Mouse (Mus musculus) hindbrain, embryonic 12.5 days (tissue): ENCODE results near the gene Klhl29. TPM values are rescaled to one million over a fixed set of nuclear protein-coding genes. Genes with fewer than 3 reads are reported as not detected.

Source experiments
- ATAC-seq: fragments of 200-750 bp; cut with Nextera tagmentation; 2 replicates; pipeline ENCODE4 v1.8.0; 2017; ENCODE audit warnings: moderate TSS enrichment; ENCODE audit not compliant: low FRiP score
- H3K27ac ChIP-seq: fragments of 300-500 bp; sonication (generic); 2 replicates; pipeline ENCODE4 v1.5.1; 2016; ENCODE audit warnings: mild to moderate bottlenecking
- H3K27me3 ChIP-seq: fragments of 300-500 bp; sonication (generic); 2 replicates; pipeline ENCODE4 v1.6.1; 2016; ENCODE audit warnings: mild to moderate bottlenecking
- H3K36me3 ChIP-seq: fragments of 300-500 bp; sonication (generic); 2 replicates; pipeline ENCODE4 v1.6.1; 2016; ENCODE audit warnings: mild to moderate bottlenecking
- H3K4me1 ChIP-seq: fragments of 300-500 bp; sonication (generic); 2 replicates; pipeline ENCODE4 v1.6.1; 2016
- H3K4me2 ChIP-seq: fragments of 300-500 bp; sonication (generic); replicated peaks from 2 replicates; pipeline ENCODE4 v1.6.1; 2016; ENCODE audit warnings: mild to moderate bottlenecking
- H3K4me3 ChIP-seq: fragments of 300-500 bp; sonication (generic); 2 replicates; pipeline ENCODE4 v1.5.1; 2016; ENCODE audit warnings: mild to moderate bottlenecking
- H3K9ac ChIP-seq: fragments of 300-500 bp; sonication (generic); 2 replicates; pipeline ENCODE4 v1.6.1; 2016; ENCODE audit warnings: mild to moderate bottlenecking, moderate library complexity
- H3K9me3 ChIP-seq: fragments of 300-500 bp; sonication (generic); replicated peaks from 2 replicates; pipeline ENCODE4 v1.6.1; 2016; ENCODE audit warnings: mild to moderate bottlenecking
- WGBS: fragments of 180-500 bp; shearing (Covaris S2); methylation state at CpG from one replicate; pipeline ENCODE4 v1.1.7; 2016; 5-methylcytosine and 5-hydroxymethylcytosine counted together
- polyA plus RNA-seq: library from polyadenylated mRNA; unstranded; fragments of >200 nt; fragmentation: Nextera tagmentation; extraction: Ambion mirVana; gene quantifications from 2 replicates; pipeline ENCODE4 v1.2.1, GENCODE M21; 2016

Klhl29 gene
- polyA plus RNA-seq, 1 experiment from 2014 or later, result 4.2 TPM

DNA sequence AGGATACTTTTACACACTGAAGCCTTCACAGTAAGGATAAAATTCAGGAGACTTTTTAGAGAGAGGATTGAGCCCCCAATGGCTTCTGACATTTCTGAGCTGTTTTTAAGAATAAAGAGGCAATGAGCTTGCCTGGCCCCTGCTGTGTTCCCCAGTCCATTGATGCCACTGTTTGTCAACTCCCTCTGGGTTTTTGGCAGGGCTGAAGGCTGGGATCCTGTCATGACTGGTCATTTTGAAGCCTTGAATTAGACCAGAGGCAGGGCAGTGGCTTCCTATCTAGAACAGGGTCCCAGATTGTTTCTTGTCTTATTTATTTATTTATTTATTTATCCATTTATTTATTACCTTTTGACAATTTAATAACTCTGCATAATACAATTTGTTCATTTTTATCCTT, 6.2 kb upstream of the Klhl29 start:
- Histone ChIP-seq H3K9ac (no peak overlapping the region), H3K36me3 (no peaks in the 10 kb centered on the region), H3K27ac (no peak overlapping the region), H3K4me1 (peaks cover 3% of the 10 kb centered on the region), H3K9me3 (no peaks in the 10 kb centered on the region), H3K27me3 (peaks cover 8% of the 10 kb centered on the region), H3K4me3 (no peak overlapping the region), H3K4me2 (no peak overlapping the region)
- ATAC-seq, result no peak

DNA sequence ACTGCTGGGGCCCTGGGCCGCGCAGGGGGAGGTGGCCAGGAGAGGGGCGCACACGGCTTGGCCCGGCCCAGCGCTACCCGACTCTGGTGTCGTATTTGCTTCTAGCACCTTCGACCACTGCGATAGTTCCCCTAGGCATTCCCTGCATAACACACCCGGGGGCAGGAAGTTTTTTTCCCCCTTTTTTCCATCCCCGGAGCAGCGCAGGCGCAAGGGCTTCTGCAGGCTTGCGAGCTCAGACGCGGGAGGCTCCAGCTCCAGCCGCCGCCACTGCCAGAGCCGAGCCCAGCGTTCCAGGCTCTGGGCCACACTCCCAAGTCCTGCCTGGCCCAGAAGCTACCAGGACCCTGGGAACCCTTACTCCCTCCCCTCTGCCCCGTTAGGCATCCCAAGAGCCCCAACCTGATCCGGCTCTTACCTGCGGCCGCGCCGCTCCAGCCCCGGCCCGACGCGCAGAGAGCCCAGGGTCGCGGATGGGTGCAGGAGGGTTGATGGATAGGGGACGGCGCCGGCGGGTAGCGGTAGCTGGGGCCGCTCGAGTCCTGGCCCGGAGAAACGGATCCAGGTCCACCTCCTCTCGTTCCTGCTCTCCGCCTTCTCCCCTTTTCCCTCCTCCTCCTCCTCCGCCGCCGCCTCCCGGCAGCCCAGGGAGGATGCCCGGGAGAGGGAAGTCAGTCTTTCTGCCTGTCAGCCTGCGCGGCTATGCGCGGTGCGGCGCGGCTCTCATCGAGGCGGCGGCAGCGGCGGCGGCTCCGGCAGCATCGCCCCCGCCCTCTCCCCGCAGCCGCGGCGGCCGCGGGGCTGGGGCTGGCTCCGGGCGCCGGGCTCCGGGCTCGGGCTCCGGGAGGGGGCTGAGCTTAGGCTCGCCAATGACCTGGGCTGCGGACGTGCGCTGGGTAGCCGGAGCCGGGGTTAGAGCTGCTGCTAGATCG, 532 bp downstream of the Klhl29 start:
- Histone ChIP-seq H3K27me3 (peaks cover 11% of the 10 kb centered on the region), H3K27ac (peak overlapping the region; percentile 94), H3K4me1 (peaks cover 25% of the 10 kb centered on the region), H3K9ac (peak overlapping the region; percentile 89), H3K4me3 (peak overlapping the region; percentile 85), H3K4me2 (peak overlapping the region; percentile 98), H3K9me3 (no peaks in the 10 kb centered on the region), H3K36me3 (no peaks in the 10 kb centered on the region)
- under 1% methylated on average over 58 of the region's 84 CpGs for WGBS
- peak; percentile 72 for ATAC-seq

DNA sequence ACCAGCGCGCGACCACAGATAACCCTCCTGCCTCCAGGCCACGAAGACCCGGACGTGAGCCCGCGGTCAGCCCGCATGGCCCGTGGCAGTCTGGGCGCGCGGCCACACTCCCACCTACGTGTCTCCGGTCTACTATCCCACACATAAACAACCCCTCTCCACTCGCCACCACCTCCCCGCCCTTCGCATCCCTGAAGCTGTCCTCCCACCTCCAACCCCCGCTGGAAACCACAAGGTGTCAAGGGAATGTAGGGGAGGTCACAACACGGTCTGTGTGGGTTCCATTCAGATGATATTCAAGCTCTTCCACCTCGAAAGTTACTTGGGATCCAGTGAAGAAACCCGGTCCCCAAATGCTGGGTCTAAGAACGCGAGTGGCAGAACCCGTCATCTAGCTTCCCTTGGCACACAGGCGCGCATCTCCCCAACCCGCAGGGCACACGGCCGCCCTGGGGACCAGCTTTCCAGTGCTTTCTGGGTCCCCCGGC, 1.2 kb downstream of the Klhl29 start:
- H3K36me3 ChIP-seq, result no peaks in the 10 kb centered on the region
- H3K9me3 ChIP-seq, result no peaks in the 10 kb centered on the region
- H3K27ac ChIP-seq, result peak overlapping the region; percentile 94
- peak overlapping the region; percentile 85 for H3K4me3 ChIP-seq
- peak; percentile 10; the same call in 1 of the 2 replicates for ATAC-seq
- peak overlapping the region; percentile 98 for H3K4me2 ChIP-seq
- peak overlapping the region; percentile 89 for H3K9ac ChIP-seq
- H3K27me3 ChIP-seq, result peaks cover 11% of the 10 kb centered on the region
- 0% methylated on average over 31 of the region's 31 CpGs for WGBS
- H3K4me1 ChIP-seq, result peaks cover 25% of the 10 kb centered on the region

DNA sequence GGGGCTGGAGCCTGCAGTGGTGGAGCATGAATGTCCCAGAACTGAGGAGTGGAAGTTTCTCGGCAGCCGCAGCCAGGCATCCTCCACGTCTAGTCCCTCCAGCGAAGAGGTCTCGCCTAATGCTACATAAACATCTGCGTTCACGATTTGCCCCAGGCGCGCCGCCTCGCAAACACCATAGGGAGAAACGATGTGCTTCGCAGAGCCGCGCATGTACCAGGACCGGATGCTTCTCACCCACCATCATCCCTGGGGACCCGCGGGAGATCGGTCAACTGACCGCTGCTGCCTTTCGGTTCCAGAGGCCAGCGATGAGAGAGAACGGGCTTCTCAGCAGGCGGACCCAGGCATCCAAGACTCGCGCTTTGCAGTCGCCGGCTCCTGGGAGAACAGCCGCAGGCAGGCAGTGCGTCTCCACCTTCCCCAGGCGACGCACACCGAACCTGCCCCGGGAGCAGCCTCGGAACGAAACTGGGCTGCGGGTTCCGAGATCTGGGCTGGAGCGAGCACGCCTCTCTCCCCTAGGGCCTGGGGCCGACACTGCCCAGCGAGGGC, 1.8 kb downstream of the Klhl29 start:
- Histone ChIP-seq H3K27ac (peak overlapping the region; percentile 94), H3K9me3 (no peaks in the 10 kb centered on the region), H3K27me3 (peaks cover 11% of the 10 kb centered on the region), H3K36me3 (no peaks in the 10 kb centered on the region), H3K4me1 (peaks cover 25% of the 10 kb centered on the region), H3K9ac (peak overlapping the region; percentile 89), H3K4me2 (peak overlapping the region; percentile 98), H3K4me3 (peak overlapping the region; percentile 85)
- 1% methylated on average over 41 of the region's 42 CpGs for WGBS
- ATAC-seq, result 0 out of 2 replicates have a peak, but pooled peaks have one; percentile 3

GRCm38 (mm10) chr12:5369396-5369795, 6.1 kb downstream of the Klhl29 start:
- no peak for ATAC-seq
- WGBS, result 84% methylated on average over 4 of the region's 4 CpGs
- H3K36me3 ChIP-seq, result no peaks in the 10 kb centered on the region

DNA sequence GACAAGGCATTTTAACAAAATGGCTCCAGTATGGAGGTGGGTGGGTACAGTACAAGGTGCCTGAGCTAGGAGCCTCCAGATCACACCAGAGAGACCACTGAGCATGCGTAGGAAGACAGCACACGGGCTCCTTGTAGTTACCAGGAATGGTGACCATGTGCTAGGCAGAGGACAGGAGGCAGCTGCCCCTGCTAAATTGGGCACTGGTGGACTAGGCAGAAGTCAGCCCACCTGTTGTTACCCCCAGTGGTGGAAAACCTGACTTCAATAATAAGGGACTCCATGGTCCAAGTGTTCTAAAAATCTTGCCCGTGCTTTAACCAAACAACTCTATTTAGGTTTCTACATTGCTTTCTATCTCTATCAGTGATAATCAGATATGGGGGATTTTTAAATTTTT, 10.6 kb downstream of the Klhl29 start:
- Histone ChIP-seq H3K4me2 (no peak overlapping the region), H3K27ac (no peak overlapping the region), H3K9me3 (no peaks in the 10 kb centered on the region), H3K27me3 (no peaks in the 10 kb centered on the region), H3K36me3 (no peaks in the 10 kb centered on the region), H3K9ac (no peak overlapping the region), H3K4me1 (peaks cover 8% of the 10 kb centered on the region; the same call in 1 of the 2 replicates), H3K4me3 (no peak overlapping the region)
- WGBS, result 86% methylated on average over 3 of the region's 3 CpGs
- no peak for ATAC-seq

More at GRCm38 (mm10) chr12:5369396-5369795, 6.1 kb downstream of the Klhl29 start:
- no peak overlapping the region for H3K4me2 ChIP-seq
- peaks cover 18% of the 10 kb centered on the region for H3K4me1 ChIP-seq
- no peaks in the 10 kb centered on the region; the same call in 1 of the 2 replicates for H3K27me3 ChIP-seq
- no peaks in the 10 kb centered on the region for H3K9me3 ChIP-seq
- no peak overlapping the region for H3K4me3 ChIP-seq
- no peak overlapping the region for H3K9ac ChIP-seq
- H3K27ac ChIP-seq, result no peak overlapping the region

DNA sequence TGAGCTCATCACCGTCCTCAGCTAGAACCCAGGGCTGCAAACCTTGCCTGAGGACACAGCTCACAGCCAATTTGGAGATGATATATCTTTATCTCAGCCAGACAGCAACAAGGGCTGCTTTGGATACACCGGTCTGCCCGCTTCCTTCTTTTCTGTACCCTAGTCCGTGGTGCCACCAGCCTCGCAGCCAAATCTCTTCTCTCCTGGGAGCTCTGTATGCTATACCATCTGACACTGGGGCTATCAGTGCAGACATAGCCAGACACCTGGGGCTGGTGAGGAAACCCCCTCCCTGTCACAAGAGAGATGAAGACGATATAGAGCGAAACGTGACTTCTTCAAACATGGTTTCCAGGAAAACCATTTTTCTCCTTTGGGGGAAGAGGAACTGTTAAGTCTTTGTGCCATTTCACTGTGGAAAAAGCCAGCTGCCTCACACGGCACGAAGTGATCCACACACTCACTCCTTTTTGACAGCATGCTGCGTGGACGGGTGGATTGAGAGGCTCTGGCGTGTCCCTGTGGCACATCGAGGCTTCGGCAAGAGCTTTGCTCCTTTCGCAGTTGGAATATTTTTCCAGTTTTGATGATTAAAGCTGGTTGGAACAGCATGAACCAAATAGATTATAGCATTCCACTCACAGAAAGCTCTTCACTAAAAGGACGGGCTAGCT, 11.4 kb downstream of the Klhl29 start:
- WGBS, result 81% methylated on average over 17 of the region's 17 CpGs
- Histone ChIP-seq H3K4me2 (no peak overlapping the region), H3K4me3 (no peak overlapping the region), H3K27me3 (no peaks in the 10 kb centered on the region), H3K27ac (no peak overlapping the region), H3K4me1 (peaks cover 10% of the 10 kb centered on the region), H3K36me3 (no peaks in the 10 kb centered on the region), H3K9me3 (no peaks in the 10 kb centered on the region), H3K9ac (no peak overlapping the region)
- ATAC-seq, result no peak

- no peaks in the 10 kb centered on the region for H3K9me3 ChIP-seq
- H3K4me1 ChIP-seq, result peaks cover 16% of the 10 kb centered on the region
- no peak for ATAC-seq
- H3K36me3 ChIP-seq, result no peaks in the 10 kb centered on the region
- H3K27ac ChIP-seq, result peak overlapping the region; percentile 57; the same call in 1 of the 2 replicates
- H3K4me2 ChIP-seq, result no peak overlapping the region
- 44% methylated on average over 5 of the region's 5 CpGs for WGBS
- no peak overlapping the region for H3K4me3 ChIP-seq
- H3K9ac ChIP-seq, result no peak overlapping the region
- no peaks in the 10 kb centered on the region for H3K27me3 ChIP-seq
These were observed 16.4 kb downstream of the Klhl29 start for GRCm38 (mm10) chr12:5359065-5359464.

GRCm38 (mm10) chr12:5358497-5358896, 17.0 kb downstream of the Klhl29 start:
- H3K27me3 ChIP-seq, result no peaks in the 10 kb centered on the region
- no peak overlapping the region for H3K27ac ChIP-seq
- no peaks in the 10 kb centered on the region for H3K36me3 ChIP-seq
- no peak for ATAC-seq
- peaks cover 13% of the 10 kb centered on the region for H3K4me1 ChIP-seq
- WGBS, result 57% methylated on average over 6 of the region's 6 CpGs
- H3K4me2 ChIP-seq, result no peak overlapping the region
- H3K9me3 ChIP-seq, result no peaks in the 10 kb centered on the region
- no peak overlapping the region for H3K9ac ChIP-seq
- H3K4me3 ChIP-seq, result no peak overlapping the region

GRCm38 (mm10) chr12:5353416-5353815, 22.1 kb downstream of the Klhl29 start:
- Histone ChIP-seq H3K9me3 (no peaks in the 10 kb centered on the region), H3K4me1 (peaks cover 5% of the 10 kb centered on the region; the same call in 1 of the 2 replicates), H3K36me3 (no peaks in the 10 kb centered on the region), H3K4me2 (no peak overlapping the region), H3K27me3 (no peaks in the 10 kb centered on the region), H3K9ac (no peak overlapping the region), H3K27ac (no peak overlapping the region), H3K4me3 (no peak overlapping the region)
- no peak for ATAC-seq
- 90% methylated on average over 9 of the region's 9 CpGs for WGBS

DNA sequence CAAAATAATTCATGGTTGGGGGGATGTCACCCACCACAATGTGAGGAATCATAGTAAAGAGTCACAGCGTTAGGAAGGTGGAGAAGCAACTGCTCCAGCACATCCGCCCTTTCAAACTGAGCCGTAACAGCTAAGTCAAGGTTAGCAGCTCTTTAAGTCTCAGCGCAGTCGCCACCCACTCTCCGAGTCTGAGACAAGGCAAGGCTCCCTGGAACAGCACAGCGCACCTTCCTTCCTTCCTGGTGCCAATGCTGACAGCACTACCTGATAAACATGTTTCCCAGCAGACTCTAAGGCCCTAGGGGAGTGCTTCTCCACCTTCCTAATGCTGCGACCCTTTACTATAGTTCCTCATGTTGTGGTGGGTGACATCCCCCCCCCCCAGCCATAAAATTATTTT, 22.7 kb downstream of the Klhl29 start:
- H3K36me3 ChIP-seq, result no peaks in the 10 kb centered on the region
- no peak overlapping the region for H3K27ac ChIP-seq
- peaks cover 2% of the 10 kb centered on the region; the same call in 1 of the 2 replicates for H3K4me1 ChIP-seq
- no peak overlapping the region for H3K9ac ChIP-seq
- H3K9me3 ChIP-seq, result no peaks in the 10 kb centered on the region
- no peak for ATAC-seq
- no peak overlapping the region for H3K4me3 ChIP-seq
- no peak overlapping the region for H3K4me2 ChIP-seq
- 94% methylated on average over 8 of the region's 8 CpGs for WGBS
- no peaks in the 10 kb centered on the region for H3K27me3 ChIP-seq
